Mouse (Mus musculus) stomach, postnatal 0 days (tissue): ENCODE results near the gene Nosip. TPM values are rescaled to one million over a fixed set of nuclear protein-coding genes. Genes with fewer than 3 reads are reported as not detected.

Experiments
- ATAC-seq: fragments of 200-750 bp; cut with Nextera tagmentation; 2 replicates; pipeline ENCODE4 v1.8.0; 2017; ENCODE audit not compliant: low FRiP score, low TSS enrichment
- DNase-seq: peaks from one replicate; pipeline ENCODE4 v3.0.0-alpha.2; 2016; ENCODE audit warnings: low spot score
- H3K27ac ChIP-seq: fragments of 300-500 bp; sonication (generic); replicated peaks from 2 replicates; pipeline ENCODE4 v1.5.1; 2014; ENCODE audit warnings: mild to moderate bottlenecking, control low read depth
- H3K27me3 ChIP-seq: fragments of 300-500 bp; sonication (generic); 2 replicates; pipeline ENCODE4 v1.6.1; 2014; ENCODE audit warnings: low read length; ENCODE audit not compliant: control insufficient read depth, insufficient read depth
- H3K36me3 ChIP-seq: fragments of 300-500 bp; sonication (generic); 2 replicates; pipeline ENCODE4 v1.6.1; 2014; ENCODE audit warnings: low read length, mixed read lengths; ENCODE audit not compliant: control insufficient read depth, insufficient read depth
- H3K4me1 ChIP-seq: fragments of 300-500 bp; sonication (generic); replicated peaks from 2 replicates; pipeline ENCODE4 v1.6.1; 2014; ENCODE audit warnings: antibody characterized with exemption; ENCODE audit not compliant: control insufficient read depth, insufficient read depth
- H3K4me2 ChIP-seq: fragments of 300-500 bp; sonication (generic); replicated peaks from 2 replicates; pipeline ENCODE4 v1.6.1; 2014; ENCODE audit warnings: low read depth, mild to moderate bottlenecking, control low read depth, moderate library complexity
- H3K4me3 ChIP-seq: fragments of 300-500 bp; sonication (generic); 2 replicates; pipeline ENCODE4 v1.5.1; 2014; ENCODE audit warnings: low read depth, low read length, control low read depth
- H3K9ac ChIP-seq: fragments of 300-500 bp; sonication (generic); 2 replicates; pipeline ENCODE4 v1.6.1; 2014; ENCODE audit warnings: mild to moderate bottlenecking, low read length, control low read depth, mixed read lengths
- H3K9me3 ChIP-seq: fragments of 300-500 bp; sonication (generic); 2 replicates; pipeline ENCODE4 v1.6.1; 2016; ENCODE audit warnings: low read length; ENCODE audit not compliant: control insufficient read depth
- CTCF ChIP-seq: IDR thresholded peaks from 2 replicates; pipeline ENCODE4 v1.5.1; 2016; ENCODE audit warnings: antibody characterized with exemption, low read depth, mild to moderate bottlenecking, moderate library complexity
- EP300 ChIP-seq: optimal IDR thresholded peaks from 2 replicates; pipeline ENCODE3; 2016; ENCODE audit warnings: antibody characterized with exemption
- WGBS: fragments of 180-500 bp; shearing (Covaris S2); extraction: QIAGEN DNeasy Blood & Tissue Kit; methylation state at CpG from one replicate; pipeline ENCODE4 v1.1.7; 2014; 5-methylcytosine and 5-hydroxymethylcytosine counted together
- polyA plus RNA-seq: library from polyadenylated mRNA; unstranded; fragments of >200 nt; fragmentation: Nextera tagmentation; extraction: Ambion mirVana; gene quantifications from 2 replicates; pipeline ENCODE4 v1.2.1, GENCODE M21; 2015

The Nosip gene
- polyA plus RNA-seq, 1 experiment from 2014 or later = 44.1 TPM

- Histone ChIP-seq H3K9me3 (no peaks in the 10 kb centered on the region), H3K4me3 (peak within 1 kb of the TSS; percentile 92), H3K4me2 (peak within 1 kb of the TSS; percentile 75), H3K27ac (peak within 1 kb of the TSS; percentile 95), H3K9ac (peak within 1 kb of the TSS; percentile 96), H3K36me3 (peaks cover 7% of the 10 kb centered on the region; the same call in 1 of the 2 replicates), H3K4me1 (no peaks in the 10 kb centered on the region), H3K27me3 (no peaks in the 10 kb centered on the region)
- ATAC-seq = peak; percentile 90
- under 1% methylated on average over 67 of the region's 69 CpGs for WGBS
- TF ChIP-seq EP300 (no peak), CTCF (no peak)
- DNase-seq = peak; percentile 99
Observed at GRCm38 (mm10) chr7:45015957-45016612, 46.1 kb upstream of the Nosip start, which contains the start of gene Scaf1. Gene Scaf1 (minus strand): TSS chr7:45016363.

GRCm38 (mm10) chr7:45016761-45017160 is 45.5 kb upstream of the Nosip start:
- WGBS = 0% methylated on average over 4 of the region's 4 CpGs
- H3K4me3 ChIP-seq = peak overlapping the region; percentile 92

DNA sequence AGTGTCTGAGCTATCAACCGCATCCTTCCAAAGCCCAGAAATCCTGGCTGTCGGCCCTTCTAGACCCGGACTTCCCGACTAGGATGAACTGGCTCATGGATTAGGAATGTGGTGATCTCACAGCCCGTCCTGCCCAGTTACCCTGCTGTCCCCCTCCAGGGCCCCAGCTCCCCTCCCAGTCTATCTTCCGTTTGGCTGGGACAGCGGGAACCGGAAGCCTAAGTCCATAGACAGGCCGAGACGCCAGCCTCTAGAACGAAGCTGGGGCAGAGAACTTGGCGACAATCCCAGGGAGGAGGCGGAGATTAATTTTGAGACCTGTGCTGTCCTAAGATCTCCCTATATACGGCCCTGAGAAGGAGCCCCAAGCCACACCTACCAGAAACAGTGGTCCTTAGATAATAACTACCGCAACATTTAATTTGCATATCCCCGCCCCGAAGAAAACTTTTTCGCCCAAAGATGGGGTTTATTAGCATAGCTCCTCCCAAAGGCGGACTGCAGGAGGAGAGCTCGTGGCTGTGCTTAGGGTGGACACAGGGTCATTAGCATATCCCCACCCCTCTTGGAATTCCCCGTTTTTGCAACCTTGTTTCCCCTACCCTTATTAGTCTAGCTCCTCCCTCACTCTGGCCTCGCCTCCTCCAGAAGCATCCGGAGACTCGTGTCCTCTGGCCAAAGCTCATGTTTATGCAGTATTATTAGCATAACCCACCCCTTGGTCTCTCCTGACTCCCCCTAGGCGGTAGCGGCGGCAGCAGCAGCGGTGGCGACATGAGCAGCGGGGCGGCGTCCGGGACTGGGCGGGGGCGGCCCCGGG is 44.8 kb upstream of the Nosip start, which contains the start of gene Rras:
Gene Rras (plus strand): TSS at position 720 of the 820 bp plus-strand sequence.
- no peaks in the 10 kb centered on the region for H3K4me1 ChIP-seq
- H3K9ac ChIP-seq = peak within 1 kb of the TSS; percentile 88
- H3K27ac ChIP-seq = peak within 1 kb of the TSS; percentile 95
- no peaks in the 10 kb centered on the region for H3K9me3 ChIP-seq
- ATAC-seq (peak; percentile 90), DNase-seq (peak; percentile 92)
- H3K27me3 ChIP-seq = no peaks in the 10 kb centered on the region
- TF ChIP-seq EP300 = no peak
- TF ChIP-seq CTCF = peak; percentile 41
- H3K4me3 ChIP-seq = peak within 1 kb of the TSS; percentile 92
- peak within 1 kb of the TSS; percentile 75 for H3K4me2 ChIP-seq
- H3K36me3 ChIP-seq = 0 out of 2 replicates have a peak, but pooled peaks cover under 1% of the 10 kb centered on the region
- WGBS = under 1% methylated on average over 36 of the region's 36 CpGs

More at GRCm38 (mm10) chr7:45016761-45017160, 45.5 kb upstream of the Nosip start:
- DNase-seq (no peak), ATAC-seq (no peak)
- Histone ChIP-seq H3K36me3 (peaks cover 7% of the 10 kb centered on the region; the same call in 1 of the 2 replicates), H3K4me2 (peak overlapping the region; percentile 75), H3K27ac (peak overlapping the region; percentile 95), H3K9me3 (no peaks in the 10 kb centered on the region), H3K4me1 (no peaks in the 10 kb centered on the region), H3K9ac (peak overlapping the region; percentile 58), H3K27me3 (no peaks in the 10 kb centered on the region)
- no peak for TF ChIP-seq EP300
- TF ChIP-seq CTCF = no peak

- peak; percentile 52 for DNase-seq
- H3K9ac ChIP-seq = peak overlapping the region; percentile 88
Observed at GRCm38 (mm10) chr7:45019031-45019571, 43.1 kb upstream of the Nosip start.

GRCm38 (mm10) chr7:45020225-45020624 is 42.0 kb upstream of the Nosip start:
- DNase-seq (peak; percentile 13), ATAC-seq (no peak)
- no peaks in the 10 kb centered on the region for H3K27me3 ChIP-seq
- no peak overlapping the region for H3K4me2 ChIP-seq
- H3K4me3 ChIP-seq = no peak overlapping the region
- H3K4me1 ChIP-seq = no peaks in the 10 kb centered on the region
- no peaks in the 10 kb centered on the region for H3K36me3 ChIP-seq
- no peak overlapping the region for H3K27ac ChIP-seq
- 76% methylated on average over 9 of the region's 9 CpGs for WGBS
- H3K9ac ChIP-seq = 0 out of 2 replicates have a peak overlapping the region, but pooled peaks have one; percentile 23
- H3K9me3 ChIP-seq = no peaks in the 10 kb centered on the region
- TF ChIP-seq CTCF (no peak), EP300 (no peak)

More at GRCm38 (mm10) chr7:45019031-45019571, 43.1 kb upstream of the Nosip start:
- no peaks in the 10 kb centered on the region for H3K36me3 ChIP-seq
- H3K27ac ChIP-seq = peak overlapping the region; percentile 95
- no peaks in the 10 kb centered on the region for H3K27me3 ChIP-seq
- WGBS = 22% methylated on average over 8 of the region's 8 CpGs
- peak overlapping the region; percentile 75 for H3K4me2 ChIP-seq
- H3K9me3 ChIP-seq = no peaks in the 10 kb centered on the region
- no peak for ATAC-seq
- no peak for TF ChIP-seq CTCF
- TF ChIP-seq EP300 = no peak
- H3K4me1 ChIP-seq = no peaks in the 10 kb centered on the region
- peak overlapping the region; percentile 92 for H3K4me3 ChIP-seq
